Comparison of ENCODE assay signal across 25 mouse cellular contexts in genomic region chr19:34096228-34096627, GRCm38 (mm10). TPM values are rescaled to one million over a fixed set of nuclear protein-coding genes. Genes with fewer than 3 reads are reported as not detected.
A peak's percentile ranks its signal among the peaks of the same experiment; 100 is the strongest.
DNase-seq lines count a peak whose midpoint lies in the region; ATAC-seq and TF ChIP-seq lines count a peak whose summit lies in the region.
"Had no signal": no experiment of that assay in that cellular context is flagged by ENCODE, and none has a peak within 500 bp of the region (broad histone marks: within the 10 kb centered on the region; RNA-seq: fewer than 3 reads in every experiment).

No protein-coding gene starts in this region.

- H3K9ac ChIP-seq in lung, embryonic 14.5 days, result no peak overlapping the region
- H3K9ac ChIP-seq in lung, postnatal 0 days (replicated peaks; ENCODE audit: low read depth), result no peak overlapping the region
- H3K9ac ChIP-seq: hindbrain, embryonic 12.5 days; intestine, embryonic 15.5 days; midbrain, embryonic 15.5 days had no signal

- no peak overlapping the region for H3K4me2 ChIP-seq in lung, embryonic 14.5 days
- H3K4me2 ChIP-seq in lung, postnatal 0 days (replicated peaks; ENCODE audit: low read depth, low read length), result no peak overlapping the region
- H3K4me2 ChIP-seq: heart, embryonic 11.5 days; hindbrain, embryonic 12.5 days; intestine, embryonic 15.5 days; midbrain, embryonic 15.5 days had no signal

- peak; percentile 48 to 64 for DNase-seq in cerebellum, postnatal 10 days
- DNase-seq in cerebellum, adult 18-20 months, result no peak
- peak; percentile 7 for DNase-seq in lung, embryonic 14.5 days
- no peak for DNase-seq in lung, postnatal 0 days (ENCODE audit: low spot score)
- no peak for DNase-seq in kidney, postnatal 14 days
- DNase-seq: cerebellum, adult 11 months; heart, postnatal 10 days; kidney, adult 9 months; retina, postnatal 1 day; right cerebral cortex, postnatal 4 days had no signal

- no peaks in the 10 kb centered on the region for H3K9me3 ChIP-seq in lung, embryonic 14.5 days (ENCODE audit: low read depth, low read length)
- no peaks in the 10 kb centered on the region for H3K9me3 ChIP-seq in lung, postnatal 0 days (ENCODE audit: low read length)
- H3K9me3 ChIP-seq: embryonic facial prominence, embryonic 10.5 days; G1E; hindbrain, embryonic 12.5 days; intestine, embryonic 15.5 days; midbrain, embryonic 15.5 days had no signal

- no peaks in the 10 kb centered on the region for H3K27me3 ChIP-seq in lung, embryonic 14.5 days (ENCODE audit: insufficient read depth, low read length)
- H3K27me3 ChIP-seq in lung, postnatal 0 days (replicated peaks; ENCODE audit: insufficient read depth, low read length), result no peaks in the 10 kb centered on the region
- H3K27me3 ChIP-seq: hindbrain, embryonic 12.5 days; intestine, embryonic 15.5 days; midbrain, embryonic 15.5 days had no signal

- H3K4me1 ChIP-seq in lung, embryonic 14.5 days (ENCODE audit: insufficient read depth), result no peaks in the 10 kb centered on the region
- no peaks in the 10 kb centered on the region for H3K4me1 ChIP-seq in lung, postnatal 0 days (ENCODE audit: insufficient read depth, low read depth, low read length)
- H3K4me1 ChIP-seq: embryonic facial prominence, embryonic 10.5 days; hindbrain, embryonic 12.5 days; intestine, embryonic 15.5 days; midbrain, embryonic 15.5 days had no signal

- 41% methylated on average over 1 of the region's 1 CpGs for WGBS in lung, embryonic 14.5 days
- 41% methylated on average over 1 of the region's 1 CpGs for WGBS in lung, postnatal 0 days

- TF ChIP-seq EP300 in lung, postnatal 0 days (IDR thresholded peaks at IDR 0.05), result no peak

- no peaks in the 10 kb centered on the region for H3K36me3 ChIP-seq in lung, embryonic 14.5 days (ENCODE audit: insufficient read depth)
- no peaks in the 10 kb centered on the region for H3K36me3 ChIP-seq in lung, postnatal 0 days (ENCODE audit: insufficient read depth, low read length)
- H3K36me3 ChIP-seq: embryonic facial prominence, embryonic 10.5 days; G1E; hindbrain, embryonic 12.5 days; intestine, embryonic 15.5 days; midbrain, embryonic 15.5 days had no signal

- no peak overlapping the region for H3K27ac ChIP-seq in lung, embryonic 14.5 days (ENCODE audit: low read depth)
- H3K27ac ChIP-seq in lung, postnatal 0 days (ENCODE audit: low read length), result no peak overlapping the region
- H3K27ac ChIP-seq: embryonic facial prominence, embryonic 10.5 days; hindbrain, embryonic 12.5 days; intestine, embryonic 15.5 days; midbrain, embryonic 15.5 days had no signal

- no peak overlapping the region for H3K4me3 ChIP-seq in lung, embryonic 14.5 days (ENCODE audit: low read depth, low read length)
- H3K4me3 ChIP-seq in lung, postnatal 0 days (ENCODE audit: low read depth, low read length), result no peak overlapping the region
- H3K4me3 ChIP-seq: embryonic facial prominence, embryonic 10.5 days; hindbrain, embryonic 12.5 days; intestine, embryonic 15.5 days; midbrain, embryonic 15.5 days had no signal

- TF ChIP-seq CTCF in lung, embryonic 14.5 days (IDR thresholded peaks at IDR 0.05; ENCODE audit: low read depth), result 0 out of 2 replicates have a peak, but pooled peaks have one; percentile 6
- TF ChIP-seq CTCF in lung, postnatal 0 days (IDR thresholded peaks at IDR 0.05), result no peak

- ATAC-seq in lung, embryonic 14.5 days (ENCODE audit: insufficient read depth), result no peak
- no peak for ATAC-seq in lung, postnatal 0 days
- 0 out of 2 replicates have a peak, but pooled peaks have one; percentile 36 for ATAC-seq in common myeloid progenitor, adult 5-6 weeks (replicated peaks; ENCODE audit: low read depth, poor library complexity, severe bottlenecking)
- no peak for ATAC-seq in inflammation-experienced regulatory T-cells, adult 6 months
- ATAC-seq: forebrain, embryonic 14.5 days; intestine, embryonic 15.5 days; midbrain, embryonic 15.5 days had no signal

RNA-seq across cellular contexts. Expression of gene Lipm, which starts 4.5 kb away (rescaled TPM):
- polyA plus RNA-seq in lung, embryonic 14.5 days (2014; fragmentation: Nextera tagmentation; extraction: Ambion mirVana), result not detected in 2 replicates
- polyA plus RNA-seq in lung, postnatal 0 days (2015; fragmentation: Nextera tagmentation; extraction: Ambion mirVana), result not detected in 2 replicates
- not detected in 2 replicates for total RNA-seq in common myeloid progenitor, adult 5-6 weeks (2017)
- not detected for polyA plus RNA-seq in inflammation-experienced regulatory T-cells, adult 6 months (2017; shearing (Covaris generic))
- total RNA-seq: G1E; gastrocnemius, postnatal 4 days; heart, postnatal 10 days; left cerebral cortex, postnatal 25 days; megakaryocyte-erythroid progenitor cell, adult 5-6 weeks had no signal
- polyA plus RNA-seq: embryonic facial prominence, embryonic 10.5 days; forebrain, embryonic 14.5 days; G1E; heart, embryonic 11.5 days; hindbrain, embryonic 12.5 days; intestine, embryonic 15.5 days; large intestine, adult 2 months; midbrain, embryonic 15.5 days had no signal

RNA-seq across cellular contexts. Expression of gene Lipn, which starts 29.1 kb away (rescaled TPM):
- not detected in 2 replicates for polyA plus RNA-seq in lung, embryonic 14.5 days (2014; fragmentation: Nextera tagmentation; extraction: Ambion mirVana)
- not detected in 2 replicates for polyA plus RNA-seq in lung, postnatal 0 days (2015; fragmentation: Nextera tagmentation; extraction: Ambion mirVana)
- not detected in 2 replicates for total RNA-seq in common myeloid progenitor, adult 5-6 weeks (2017)
- not detected for polyA plus RNA-seq in inflammation-experienced regulatory T-cells, adult 6 months (2017; shearing (Covaris generic))
- total RNA-seq: G1E; gastrocnemius, postnatal 4 days; heart, postnatal 10 days; layer of hippocampus, postnatal 25 days; left cerebral cortex, postnatal 25 days; megakaryocyte-erythroid progenitor cell, adult 5-6 weeks had no signal
- polyA plus RNA-seq: embryonic facial prominence, embryonic 10.5 days; forebrain, embryonic 14.5 days; G1E; heart, embryonic 11.5 days; hindbrain, embryonic 12.5 days; intestine, embryonic 15.5 days; large intestine, adult 2 months; limb, embryonic 14.5 days; midbrain, embryonic 15.5 days had no signal

Comparison
In these comparisons a context has a peak if more than half of its experiments do, and no peak if none do; other contexts are left out.
1. DNase-seq: peak in cerebellum, postnatal 10 days (2 of 2) and lung, embryonic 14.5 days (single experiment); none in cerebellum, adult 18-20 months (0 of 2), lung, postnatal 0 days (single experiment) and kidney, postnatal 14 days (single experiment).